Mouse (Mus musculus) cerebellum, adult 9-10 months (tissue): ENCODE data around the gene Als2cl.

ENCODE experiments used
- DNase-seq: peaks from one replicate; pipeline ENCODE4 v3.0.0; 2022

Gene Als2cl

GRCm38 (mm10) chr9:110920665-110921419, 41.2 kb downstream of the Als2cl start:
- DNase-seq, result no peak

GRCm38 (mm10) chr9:110922759-110923158, 43.1 kb downstream of the Als2cl start:
- peak; percentile 21 for DNase-seq

- no peak for DNase-seq
These were observed 51.9 kb downstream of the Als2cl start for GRCm38 (mm10) chr9:110931573-110931972.

GRCm38 (mm10) chr9:110933850-110934437, 54.3 kb downstream of the Als2cl start:
- DNase-seq, result peak; percentile 44

- DNase-seq, result no peak
These were observed 56.3 kb downstream of the Als2cl start for GRCm38 (mm10) chr9:110935941-110936340.

GRCm38 (mm10) chr9:110937506-110938490, 58.1 kb downstream of the Als2cl start:
- no peak for DNase-seq

- no peak for DNase-seq
These were observed 64.6 kb downstream of the Als2cl start for GRCm38 (mm10) chr9:110944265-110944664.

- no peak for DNase-seq
These were observed 65.7 kb downstream of the Als2cl start for GRCm38 (mm10) chr9:110945343-110945742.

GRCm38 (mm10) chr9:110945926-110946325, 66.3 kb downstream of the Als2cl start, which contains the start of gene Tdgf1:
Gene Tdgf1 (minus strand): TSS chr9:110946158.
- DNase-seq, result no peak

- no peak for DNase-seq
These were observed 66.9 kb downstream of the Als2cl start for GRCm38 (mm10) chr9:110946548-110947044.

GRCm38 (mm10) chr9:110947261-110947661, 67.6 kb downstream of the Als2cl start:
- DNase-seq, result no peak

- DNase-seq, result no peak
These were observed 68.2 kb downstream of the Als2cl start for GRCm38 (mm10) chr9:110947900-110948299.

- no peak for DNase-seq
These were observed 69.2 kb downstream of the Als2cl start for GRCm38 (mm10) chr9:110948813-110949310.

- no peak for DNase-seq
These were observed 70.4 kb downstream of the Als2cl start for GRCm38 (mm10) chr9:110950109-110950508.
